Mouse (Mus musculus) lung, embryonic 14.5 days (tissue): Measurements from ENCODE around the gene Myo9a. TPM values are rescaled to one million over a fixed set of nuclear protein-coding genes. Genes with fewer than 3 reads are reported as not detected.
A peak's percentile ranks its signal among the peaks of the same experiment; 100 is the strongest.

Experiments
- ATAC-seq: fragments of 200-750 bp; cut with Nextera tagmentation; 2 replicates; pipeline ENCODE4 v1.8.0; 2017; ENCODE audit warnings: mild to moderate bottlenecking, moderate TSS enrichment, moderate library complexity; ENCODE audit not compliant: insufficient read depth
- DNase-seq: peaks from one replicate; pipeline ENCODE4 v3.0.0-alpha.2; 2015
- H3K27ac ChIP-seq: fragments of 300-500 bp; sonication (generic); 2 replicates; pipeline ENCODE4 v1.5.1; 2014; ENCODE audit warnings: low read depth, mild to moderate bottlenecking, moderate library complexity
- H3K27me3 ChIP-seq: fragments of 300-500 bp; sonication (generic); 2 replicates; pipeline ENCODE4 v1.6.1; 2014; ENCODE audit warnings: low read length, control low read depth; ENCODE audit not compliant: insufficient read depth
- H3K36me3 ChIP-seq: fragments of 300-500 bp; sonication (generic); 2 replicates; pipeline ENCODE4 v1.6.1; 2014; ENCODE audit warnings: control low read depth; ENCODE audit not compliant: insufficient read depth
- H3K4me1 ChIP-seq: fragments of 300-500 bp; sonication (generic); 2 replicates; pipeline ENCODE4 v1.6.1; 2014; ENCODE audit warnings: antibody characterized with exemption, control low read depth; ENCODE audit not compliant: insufficient read depth
- H3K4me2 ChIP-seq: fragments of 300-500 bp; sonication (generic); 2 replicates; pipeline ENCODE4 v1.6.1; 2014; ENCODE audit warnings: mild to moderate bottlenecking
- H3K4me3 ChIP-seq: fragments of 300-500 bp; sonication (generic); 2 replicates; pipeline ENCODE4 v1.5.1; 2014; ENCODE audit warnings: low read depth, low read length
- H3K9ac ChIP-seq: fragments of 300-500 bp; sonication (generic); 2 replicates; pipeline ENCODE4 v1.6.1; 2014
- H3K9me3 ChIP-seq: fragments of 300-500 bp; sonication (generic); 2 replicates; pipeline ENCODE4 v1.6.1; 2016; ENCODE audit warnings: low read depth, low read length, control low read depth
- CTCF ChIP-seq: IDR thresholded peaks from 2 replicates; pipeline ENCODE4 v1.5.1; 2016; ENCODE audit warnings: antibody characterized with exemption, low read depth
- WGBS: fragments of 180-500 bp; shearing (Covaris S2); extraction: QIAGEN DNeasy Blood & Tissue Kit; methylation state at CpG from one replicate; pipeline ENCODE4 v1.1.7; 2014; 5-methylcytosine and 5-hydroxymethylcytosine counted together
- polyA plus RNA-seq: library from polyadenylated mRNA; unstranded; fragments of >200 nt; fragmentation: Nextera tagmentation; extraction: Ambion mirVana; gene quantifications from 2 replicates; pipeline ENCODE4 v1.2.1, GENCODE M21; 2014

Myo9a gene
- polyA plus RNA-seq, 1 experiment from 2014 or later = 17.6 TPM

GRCm38 (mm10) chr9:59948691-59949250, 198.1 kb downstream of the Myo9a start:
- no peak overlapping the region for H3K4me3 ChIP-seq
- no peak overlapping the region for H3K27ac ChIP-seq
- WGBS = 83% methylated on average over 17 of the region's 17 CpGs
- H3K36me3 ChIP-seq = no peaks in the 10 kb centered on the region
- no peaks in the 10 kb centered on the region for H3K27me3 ChIP-seq
- ATAC-seq (no peak), DNase-seq (no peak)
- no peaks in the 10 kb centered on the region; the same call in 1 of the 2 replicates for H3K4me1 ChIP-seq
- no peaks in the 10 kb centered on the region for H3K9me3 ChIP-seq
- TF ChIP-seq CTCF = no peak
- H3K4me2 ChIP-seq = no peak overlapping the region
- H3K9ac ChIP-seq = no peak overlapping the region

- ATAC-seq = no peak
- Histone ChIP-seq H3K27me3 (no peaks in the 10 kb centered on the region), H3K9ac (no peak overlapping the region), H3K4me2 (no peak overlapping the region), H3K4me1 (no peaks in the 10 kb centered on the region; the same call in 1 of the 2 replicates), H3K27ac (no peak overlapping the region), H3K36me3 (no peaks in the 10 kb centered on the region), H3K4me3 (no peak overlapping the region), H3K9me3 (no peaks in the 10 kb centered on the region)
- 73% methylated on average over 6 of the region's 6 CpGs for WGBS
- TF ChIP-seq CTCF = no peak
- no peak for DNase-seq
Measured at GRCm38 (mm10) chr9:59949511-59949910, 198.8 kb downstream of the Myo9a start.

DNA sequence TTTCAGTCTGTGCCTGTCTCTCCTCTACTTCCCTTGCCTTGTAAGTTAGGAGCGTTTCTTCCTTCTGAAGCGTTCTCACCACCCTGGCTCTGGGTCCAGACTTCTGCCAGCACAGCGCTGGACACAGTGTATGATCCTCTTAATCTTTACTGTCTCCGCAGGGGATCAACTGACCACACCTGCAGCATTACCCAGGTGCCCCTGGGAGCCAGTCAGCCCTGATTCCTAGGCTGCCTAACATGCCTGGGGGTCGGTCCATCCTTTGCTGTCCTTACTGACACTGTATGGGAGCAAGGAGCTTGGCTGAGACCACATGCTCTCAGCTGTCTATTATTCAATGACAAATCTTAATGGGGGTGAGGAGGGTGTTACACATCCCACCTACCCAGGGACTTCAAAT, 199.3 kb downstream of the Myo9a start:
- H3K4me3 ChIP-seq = no peak overlapping the region
- H3K27me3 ChIP-seq = no peaks in the 10 kb centered on the region
- no peaks in the 10 kb centered on the region; the same call in 1 of the 2 replicates for H3K4me1 ChIP-seq
- WGBS = 81% methylated on average over 5 of the region's 5 CpGs
- no peak for TF ChIP-seq CTCF
- no peak overlapping the region for H3K4me2 ChIP-seq
- DNase-seq = no peak
- no peak overlapping the region for H3K9ac ChIP-seq
- no peaks in the 10 kb centered on the region for H3K36me3 ChIP-seq
- H3K27ac ChIP-seq = no peak overlapping the region
- H3K9me3 ChIP-seq = no peaks in the 10 kb centered on the region
- ATAC-seq = no peak

DNA sequence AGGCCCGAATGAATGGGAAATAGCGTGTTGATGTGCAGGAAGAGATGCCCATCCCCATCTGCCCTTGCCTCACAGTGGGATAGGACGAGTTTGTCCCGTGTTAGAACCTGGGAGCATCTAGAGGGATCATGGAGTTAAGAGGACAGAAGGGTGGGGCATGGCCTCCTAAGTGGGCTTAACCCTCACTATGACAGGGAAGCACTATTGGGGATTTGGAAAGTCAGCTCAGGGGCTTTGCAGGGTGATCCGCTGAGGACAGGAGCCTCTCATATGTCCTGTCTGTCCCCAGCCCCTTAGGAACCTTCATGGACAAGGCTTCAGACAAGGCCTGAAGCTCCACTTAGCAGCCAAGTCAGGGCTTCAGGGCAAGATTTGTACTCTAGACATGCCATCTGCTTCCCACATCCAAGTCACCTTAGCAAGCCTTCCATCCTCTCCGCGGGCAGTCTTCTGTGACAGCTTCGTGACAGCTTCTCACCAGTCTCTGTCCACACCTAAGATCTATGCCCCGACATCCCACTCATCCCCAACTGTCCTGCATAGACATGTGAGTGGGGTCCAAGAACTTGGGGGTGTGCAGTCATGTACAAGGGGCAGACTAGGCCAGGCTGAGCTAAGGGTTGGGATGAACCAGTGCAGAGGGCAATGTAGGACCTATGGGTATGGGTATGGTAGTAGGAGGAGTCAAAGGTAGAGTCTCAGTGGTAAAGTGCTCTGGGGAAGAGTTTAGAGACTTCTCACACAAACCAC, 200.5 kb downstream of the Myo9a start:
- H3K27me3 ChIP-seq = no peaks in the 10 kb centered on the region
- peaks cover 6% of the 10 kb centered on the region for H3K4me1 ChIP-seq

DNA sequence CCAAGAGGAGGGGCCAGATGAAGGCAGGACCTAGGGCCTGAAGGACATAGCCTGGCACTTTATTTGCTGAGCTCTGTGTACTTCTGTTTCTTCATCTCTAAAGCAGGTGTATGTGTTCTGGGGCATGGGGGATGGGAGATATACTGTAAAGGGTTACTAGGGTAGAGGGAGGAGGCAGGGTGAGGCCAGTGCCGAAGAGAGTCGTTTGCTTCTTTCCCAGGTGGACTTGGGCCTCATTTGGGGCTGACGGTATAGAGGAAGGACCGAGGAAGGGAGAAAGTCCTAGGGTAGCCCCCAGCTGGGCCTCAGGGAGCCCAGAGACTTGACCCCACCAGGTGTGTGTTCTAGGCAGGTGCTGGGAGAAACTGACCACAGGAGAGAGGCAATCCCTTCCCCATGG, 201.2 kb downstream of the Myo9a start:
- H3K27ac ChIP-seq = no peak overlapping the region
- H3K4me1 ChIP-seq = peaks cover 6% of the 10 kb centered on the region
- ATAC-seq = no peak
- DNase-seq = no peak
- H3K4me3 ChIP-seq = no peak overlapping the region
- H3K36me3 ChIP-seq = no peaks in the 10 kb centered on the region
- H3K9me3 ChIP-seq = no peaks in the 10 kb centered on the region
- no peak for TF ChIP-seq CTCF
- H3K27me3 ChIP-seq = no peaks in the 10 kb centered on the region
- no peak overlapping the region for H3K4me2 ChIP-seq
- no peak overlapping the region for H3K9ac ChIP-seq
- 48% methylated on average over 4 of the region's 4 CpGs for WGBS

More for the DNA sequence above, 200.5 kb downstream of the Myo9a start:
- ATAC-seq (no peak), DNase-seq (no peak)
- Histone ChIP-seq H3K9me3 (no peaks in the 10 kb centered on the region), H3K4me2 (no peak overlapping the region), H3K4me3 (no peak overlapping the region), H3K36me3 (no peaks in the 10 kb centered on the region), H3K27ac (no peak overlapping the region), H3K9ac (no peak overlapping the region)
- TF ChIP-seq CTCF = no peak
- whole genome bisulfite sequencing = 85% methylated on average over 9 of the region's 9 CpGs

DNA sequence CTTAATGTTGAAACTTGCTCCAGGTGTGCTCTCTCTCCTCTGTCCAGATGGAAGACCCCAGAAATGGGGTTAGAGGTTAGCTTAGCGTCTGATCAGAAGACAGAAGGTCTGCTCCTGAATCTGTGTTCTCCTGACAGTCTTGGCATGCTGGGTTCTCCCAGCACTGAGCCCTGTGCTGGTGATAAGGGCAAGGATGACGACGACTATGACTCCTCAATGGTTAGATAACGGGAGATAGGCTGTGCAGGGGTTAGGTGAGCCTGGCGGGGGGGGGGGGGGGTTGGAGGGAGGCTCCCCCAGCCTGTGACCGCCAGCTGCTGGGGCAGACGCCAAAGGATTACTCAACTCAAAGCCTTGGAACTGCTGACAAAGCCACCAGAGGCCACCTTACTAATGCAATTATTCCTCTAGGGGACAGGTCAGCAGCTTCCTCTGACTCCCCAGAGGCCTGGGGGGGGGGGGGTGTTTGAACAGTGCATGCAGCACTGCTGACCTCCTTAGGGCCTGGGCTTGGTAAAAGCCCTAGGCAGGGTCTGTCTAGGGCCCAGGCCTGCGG, 201.9 kb downstream of the Myo9a start:
- ATAC-seq (no peak), DNase-seq (no peak)
- no peak overlapping the region for H3K4me3 ChIP-seq
- no peak for TF ChIP-seq CTCF
- peaks cover 6% of the 10 kb centered on the region for H3K4me1 ChIP-seq
- H3K36me3 ChIP-seq = no peaks in the 10 kb centered on the region
- H3K9ac ChIP-seq = no peak overlapping the region
- H3K27me3 ChIP-seq = no peaks in the 10 kb centered on the region
- 33% methylated on average over 8 of the region's 8 CpGs for WGBS
- H3K27ac ChIP-seq = no peak overlapping the region
- H3K9me3 ChIP-seq = no peaks in the 10 kb centered on the region
- no peak overlapping the region for H3K4me2 ChIP-seq

DNA sequence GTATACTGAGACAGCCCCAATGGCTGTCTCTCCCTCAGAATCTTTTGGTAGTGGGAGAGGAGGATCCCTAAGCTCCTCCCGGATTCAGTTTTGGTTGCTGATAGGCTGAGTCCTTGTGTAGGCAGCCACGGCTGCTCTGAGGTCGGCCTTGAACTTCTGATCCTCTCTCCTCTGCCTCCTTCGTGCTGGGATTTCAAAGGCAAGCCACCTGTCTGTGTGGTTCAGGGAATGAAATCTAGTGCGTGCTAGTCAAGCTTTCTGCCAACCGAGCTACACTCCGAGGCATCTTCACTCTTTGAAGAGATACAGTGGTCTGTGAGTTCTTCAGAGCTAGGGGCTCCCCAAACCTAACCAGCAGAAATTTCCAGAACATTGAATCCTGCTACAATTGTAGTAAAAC, 202.9 kb downstream of the Myo9a start:
- 0 out of 2 replicates have a peak overlapping the region, but pooled peaks have one; percentile 12 for H3K27ac ChIP-seq
- no peak overlapping the region for H3K9ac ChIP-seq
- DNase-seq (no peak), ATAC-seq (no peak)
- no peak for TF ChIP-seq CTCF
- H3K9me3 ChIP-seq = no peaks in the 10 kb centered on the region
- H3K36me3 ChIP-seq = no peaks in the 10 kb centered on the region
- H3K4me3 ChIP-seq = no peak overlapping the region
- no peak overlapping the region for H3K4me2 ChIP-seq
- 69% methylated on average over 7 of the region's 7 CpGs for WGBS
- peaks cover 6% of the 10 kb centered on the region for H3K4me1 ChIP-seq
- no peaks in the 10 kb centered on the region for H3K27me3 ChIP-seq
